Mouse (Mus musculus) left cerebral cortex, postnatal 10 days (tissue): ENCODE data around the gene Mst1r. TPM values are rescaled to one million over a fixed set of nuclear protein-coding genes. Genes with fewer than 3 reads are reported as not detected.
A peak's percentile ranks its signal among the peaks of the same experiment; 100 is the strongest.

ENCODE experiments used
- DNase-seq, 2 experiments: peaks; one replicate each; pipeline ENCODE4 v3.0.0; 2021 to 2022; ENCODE audit warnings: low spot score in 2 of 2, mixed read lengths in 1 of 2; ENCODE audit errors: extremely low spot score in 1 of 2
- intact Hi-C: fragments of 180-260 bp; cut with DNase I; formaldehyde crosslinking; loops from one replicate; pipeline ENCODE4 v1.15.1; 2025
- total RNA-seq, 2 experiments: library from RNA; stranded (reverse); gene quantifications; 2 replicates each; pipeline ENCODE4 v1.2.3; 2021

The Mst1r gene
- total RNA-seq, result 1 to 10 TPM; 1.8 to 2.4 TPM

- intact Hi-C loops, result no loop called here
- peak in 1 of 2 experiments; percentile 78 for DNase-seq
Observed at GRCm38 (mm10) chr9:107906252-107906966, at the start of gene Mst1r. TSS of gene Mst1r (plus strand) at chr9:107906873.

GRCm38 (mm10) chr9:107858343-107858742 is 48.3 kb upstream of the Mst1r start:
- intact Hi-C loops, result no loop called here
- DNase-seq, result no peak

GRCm38 (mm10) chr9:107864493-107864892 is 42.2 kb upstream of the Mst1r start:
- DNase-seq, result no peak

GRCm38 (mm10) chr9:107866081-107866480 is 40.6 kb upstream of the Mst1r start:
- no peak for DNase-seq
- intact Hi-C loops, result no loop called here

More at GRCm38 (mm10) chr9:107864493-107864892, 42.2 kb upstream of the Mst1r start:
- intact Hi-C loops, result no loop called here

GRCm38 (mm10) chr9:107872350-107873098 is 34.1 kb upstream of the Mst1r start:
- peak; percentile 94 to 97 for DNase-seq
- intact Hi-C loops, result no loop called here

GRCm38 (mm10) chr9:107873137-107873536 is 33.5 kb upstream of the Mst1r start, which contains the start of gene Rbm6:
TSS of gene Rbm6 (minus strand) at chr9:107873237.
- intact Hi-C loops, result no loop called here

GRCm38 (mm10) chr9:107880411-107880810 is 26.3 kb upstream of the Mst1r start:
- intact Hi-C loops, result no loop called here
- no peak for DNase-seq

More at GRCm38 (mm10) chr9:107873137-107873536, 33.5 kb upstream of the Mst1r start, which contains the start of gene Rbm6:
- no peak for DNase-seq

- intact Hi-C loops, result no loop called here
- peak; percentile 69 to 87 for DNase-seq
Observed at GRCm38 (mm10) chr9:107887804-107888266, 18.8 kb upstream of the Mst1r start, which contains the start of gene Mon1a. TSS of gene Mon1a (plus strand) at chr9:107888151.

GRCm38 (mm10) chr9:107888267-107888850 is 18.3 kb upstream of the Mst1r start:
- DNase-seq, result peak in 1 of 2 experiments; percentile 71
- intact Hi-C loops, result no loop called here

- intact Hi-C loops, result no loop called here
- no peak for DNase-seq
Observed at GRCm38 (mm10) chr9:107890260-107890659, 16.4 kb upstream of the Mst1r start.

DNA sequence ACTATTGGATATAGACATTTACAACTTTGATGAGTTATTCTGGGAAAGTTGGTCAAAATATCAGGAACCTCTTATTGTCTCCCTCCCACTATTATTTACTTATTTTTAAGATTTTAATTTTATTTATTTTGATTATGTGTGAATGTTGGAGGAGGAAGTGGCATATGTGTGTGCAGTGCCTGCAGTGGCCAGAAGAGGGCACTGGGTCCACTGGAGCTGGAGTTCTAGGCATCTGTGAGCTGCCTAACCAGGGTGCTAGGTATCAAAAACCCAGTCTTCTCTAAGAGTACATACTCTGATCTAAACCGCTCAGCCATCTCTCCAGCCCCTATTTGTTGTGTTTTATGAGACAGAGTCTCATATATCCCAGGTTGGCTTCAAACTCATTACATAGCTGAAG is 15.7 kb upstream of the Mst1r start:
- intact Hi-C loops, result no loop called here
- no peak for DNase-seq

DNA sequence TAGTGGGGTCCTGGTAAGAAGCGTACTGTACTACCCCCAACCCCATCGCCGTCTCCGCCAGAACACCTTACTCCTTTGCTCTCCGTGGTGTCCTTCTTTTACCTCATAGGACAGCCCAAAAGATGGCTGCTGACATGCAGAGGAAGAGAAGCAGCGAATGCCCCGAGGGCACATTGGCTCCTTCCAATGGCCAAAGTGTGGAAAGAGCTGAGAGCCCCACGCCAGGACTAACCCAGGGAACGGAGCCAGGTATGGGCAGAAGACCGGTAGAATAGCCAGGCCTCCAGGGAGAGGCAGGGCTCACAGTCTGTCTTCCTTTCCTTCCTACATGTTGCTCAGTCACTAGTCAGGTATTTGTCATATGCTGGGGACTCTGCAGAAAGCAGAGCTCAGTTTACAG is 8.1 kb upstream of the Mst1r start:
- no peak for DNase-seq
- intact Hi-C loops, result no loop called here

- no peak for DNase-seq
- intact Hi-C loops, result loop anchor here (5.0 kb wide), 2 partner anchors 147 to 167 kb away; partner anchors contain the start of gene Gmppb
Observed at GRCm38 (mm10) chr9:107899855-107900254, 6.8 kb upstream of the Mst1r start.

GRCm38 (mm10) chr9:107900840-107901626 is 5.6 kb upstream of the Mst1r start:
- intact Hi-C loops, result loop anchor here (1.0 to 5.0 kb wide), 3 partner anchors 61 to 166 kb away; partner anchors contain the start of gene Gmppb

GRCm38 (mm10) chr9:107901627-107901914 is 5.1 kb upstream of the Mst1r start:
- DNase-seq, result no peak
- intact Hi-C loops, result loop anchor here (1.0 to 5.0 kb wide), 3 partner anchors 61 to 166 kb away; partner anchors contain the start of gene Gmppb

More at GRCm38 (mm10) chr9:107900840-107901626, 5.6 kb upstream of the Mst1r start:
- DNase-seq, result peak; percentile 78 to 84

- peak; percentile 82 to 87 for DNase-seq
- intact Hi-C loops, result loop anchor here (5.0 kb wide), 2 partner anchors 143 to 163 kb away; partner anchors contain the start of gene Gmppb
Observed at GRCm38 (mm10) chr9:107904726-107905125, 1.9 kb upstream of the Mst1r start.

DNA sequence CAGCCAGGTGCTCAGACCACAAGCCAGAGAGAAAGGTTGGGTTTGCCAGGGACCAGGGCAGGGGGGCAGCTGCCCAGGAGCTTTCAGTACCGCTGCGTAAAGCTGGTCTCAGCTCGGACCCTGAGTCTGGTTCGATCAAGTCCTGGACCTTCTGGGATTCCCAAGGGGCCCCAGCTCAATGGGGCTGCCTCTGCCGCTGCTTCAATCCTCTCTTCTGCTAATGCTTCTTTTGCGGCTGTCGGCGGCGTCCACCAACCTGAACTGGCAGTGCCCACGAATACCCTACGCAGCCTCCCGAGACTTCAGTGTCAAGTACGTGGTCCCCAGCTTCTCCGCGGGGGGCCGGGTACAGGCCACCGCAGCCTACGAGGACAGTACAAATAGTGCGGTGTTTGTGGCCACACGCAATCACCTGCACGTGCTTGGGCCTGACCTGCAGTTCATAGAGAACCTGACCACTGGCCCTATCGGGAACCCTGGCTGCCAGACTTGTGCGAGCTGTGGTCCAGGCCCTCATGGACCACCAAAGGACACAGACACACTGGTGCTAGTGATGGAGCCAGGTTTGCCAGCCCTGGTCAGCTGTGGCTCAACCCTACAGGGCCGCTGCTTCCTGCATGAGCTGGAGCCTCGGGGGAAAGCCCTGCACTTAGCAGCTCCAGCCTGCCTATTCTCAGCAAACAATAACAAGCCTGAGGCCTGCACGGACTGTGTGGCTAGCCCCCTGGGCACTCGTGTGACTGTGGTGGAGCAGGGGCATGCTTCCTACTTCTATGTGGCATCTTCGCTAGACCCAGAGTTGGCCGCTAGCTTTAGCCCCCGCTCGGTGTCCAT is 511 bp downstream of the Mst1r start:
- no peak for DNase-seq
- intact Hi-C loops, result no loop called here

DNA sequence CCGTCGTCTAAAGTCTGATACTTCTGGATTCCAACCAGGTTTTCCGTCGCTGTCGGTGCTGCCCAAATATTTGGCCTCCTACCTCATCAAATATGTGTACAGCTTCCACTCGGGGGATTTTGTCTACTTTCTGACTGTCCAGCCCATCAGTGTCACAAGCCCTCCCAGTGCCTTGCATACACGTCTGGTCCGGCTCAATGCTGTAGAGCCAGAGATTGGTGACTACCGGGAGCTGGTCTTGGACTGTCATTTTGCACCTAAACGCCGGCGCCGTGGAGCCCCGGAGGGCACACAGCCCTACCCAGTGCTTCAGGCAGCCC is 1.1 kb downstream of the Mst1r start:
- DNase-seq, result no peak
- intact Hi-C loops, result no loop called here
